Mouse (Mus musculus): ENCODE data around the gene Fip1l1.

DNA sequence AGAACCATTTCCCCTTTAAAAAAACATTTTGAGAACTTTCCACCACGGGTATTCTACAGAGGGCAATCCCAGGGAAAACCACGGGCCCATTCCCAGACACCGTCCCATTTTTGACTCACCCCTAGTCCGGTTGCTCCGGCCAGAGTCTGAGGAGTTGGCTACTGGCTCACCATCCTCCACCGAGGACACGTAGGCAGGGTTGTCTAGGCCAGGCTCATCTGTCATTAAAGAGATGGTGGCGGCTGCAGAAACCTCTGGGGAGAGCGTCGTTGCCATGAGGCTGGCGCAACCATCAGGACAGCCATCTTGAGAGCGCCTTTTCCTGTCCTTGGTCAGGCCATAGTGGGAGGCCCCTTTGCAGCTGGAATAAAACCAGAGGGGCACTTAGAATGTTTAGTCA, 92.8 kb downstream of the Fip1l1 start:
- TF ChIP-seq POLR2A (IDR thresholded peaks at IDR 0.05; ENCODE audit: insufficient read depth, low read length) (no peak), CTCF (IDR thresholded peaks at IDR 0.05; ENCODE audit: low read depth, low read length) (no peak)
